Mouse (Mus musculus) lung, postnatal 0 days (tissue): ENCODE measurements around the gene Snap25. TPM values are rescaled to one million over a fixed set of nuclear protein-coding genes. Genes with fewer than 3 reads are reported as not detected.

Experiments used
- ATAC-seq: fragments of 200-750 bp; cut with Nextera tagmentation; 2 replicates; pipeline ENCODE4 v1.8.0; 2017; ENCODE audit warnings: moderate library complexity
- DNase-seq: peaks from one replicate; pipeline ENCODE4 v3.0.0-alpha.2; 2016; ENCODE audit warnings: low spot score
- H3K27ac ChIP-seq: fragments of 300-500 bp; sonication (generic); 2 replicates; pipeline ENCODE4 v1.5.1; 2014; ENCODE audit warnings: antibody characterized with exemption, mild to moderate bottlenecking, low read length, mixed read lengths
- H3K27me3 ChIP-seq: fragments of 300-500 bp; sonication (generic); replicated peaks from 2 replicates; pipeline ENCODE4 v1.6.1; 2014; ENCODE audit warnings: low read length, mixed read lengths; ENCODE audit not compliant: insufficient read depth
- H3K36me3 ChIP-seq: fragments of 300-500 bp; sonication (generic); 2 replicates; pipeline ENCODE4 v1.6.1; 2014; ENCODE audit warnings: low read length, mixed read lengths; ENCODE audit not compliant: insufficient read depth
- H3K4me1 ChIP-seq: fragments of 300-500 bp; sonication (generic); 2 replicates; pipeline ENCODE4 v1.6.1; 2014; ENCODE audit warnings: antibody characterized with exemption, low read depth, low read length, mixed read lengths; ENCODE audit not compliant: insufficient read depth
- H3K4me2 ChIP-seq: fragments of 300-500 bp; sonication (generic); replicated peaks from 2 replicates; pipeline ENCODE4 v1.6.1; 2014; ENCODE audit warnings: low read depth, mild to moderate bottlenecking, low read length, moderate library complexity, mixed read lengths
- H3K4me3 ChIP-seq: fragments of 300-500 bp; sonication (generic); 2 replicates; pipeline ENCODE4 v1.5.1; 2014; ENCODE audit warnings: low read depth, low read length
- H3K9ac ChIP-seq: fragments of 300-500 bp; sonication (generic); replicated peaks from 2 replicates; pipeline ENCODE4 v1.6.1; 2014; ENCODE audit warnings: low read depth, mild to moderate bottlenecking
- H3K9me3 ChIP-seq: fragments of 300-500 bp; sonication (generic); 2 replicates; pipeline ENCODE4 v1.6.1; 2016; ENCODE audit warnings: low read length, mixed read lengths
- CTCF ChIP-seq: IDR thresholded peaks from 2 replicates; pipeline ENCODE4 v1.5.1; 2016; ENCODE audit warnings: antibody characterized with exemption, mild to moderate bottlenecking
- EP300 ChIP-seq: IDR thresholded peaks from 2 replicates; pipeline ENCODE4 v1.6.1; 2016; ENCODE audit warnings: antibody characterized with exemption, mild to moderate bottlenecking, control low read depth
- WGBS: fragments of 180-500 bp; shearing (Covaris S2); extraction: QIAGEN DNeasy Blood & Tissue Kit; methylation state at CpG from one replicate; pipeline ENCODE4 v1.1.7; 2014; 5-methylcytosine and 5-hydroxymethylcytosine counted together
- polyA plus RNA-seq: library from polyadenylated mRNA; unstranded; fragments of >200 nt; fragmentation: Nextera tagmentation; extraction: Ambion mirVana; gene quantifications from 2 replicates; pipeline ENCODE4 v1.2.1, GENCODE M21; 2015

Snap25 gene
- polyA plus RNA-seq, 1 experiment from 2014 or later: 0.24 TPM

- DNase-seq: peak; percentile 26
Measured at GRCm38 (mm10) chr2:136778156-136778555, 64.9 kb downstream of the Snap25 start.

GRCm38 (mm10) chr2:136778674-136779073 is 65.4 kb downstream of the Snap25 start:
- ATAC-seq: no peak
- no peak overlapping the region for H3K4me3 ChIP-seq

More at GRCm38 (mm10) chr2:136778156-136778555, 64.9 kb downstream of the Snap25 start:
- Histone ChIP-seq H3K4me2 (no peak overlapping the region), H3K9me3 (no peaks in the 10 kb centered on the region), H3K4me1 (no peaks in the 10 kb centered on the region), H3K27ac (no peak overlapping the region), H3K27me3 (no peaks in the 10 kb centered on the region), H3K36me3 (no peaks in the 10 kb centered on the region), H3K9ac (no peak overlapping the region), H3K4me3 (no peak overlapping the region)
- ATAC-seq: no peak
- WGBS: 57% methylated on average over 2 of the region's 2 CpGs
- TF ChIP-seq EP300 (no peak), CTCF (no peak)

GRCm38 (mm10) chr2:136780268-136780667 is 67.0 kb downstream of the Snap25 start:
- TF ChIP-seq CTCF (no peak), EP300 (no peak)
- no peak overlapping the region for H3K27ac ChIP-seq
- no peaks in the 10 kb centered on the region for H3K27me3 ChIP-seq
- H3K4me3 ChIP-seq: no peak overlapping the region
- no peaks in the 10 kb centered on the region for H3K9me3 ChIP-seq
- no peaks in the 10 kb centered on the region for H3K36me3 ChIP-seq
- no peaks in the 10 kb centered on the region for H3K4me1 ChIP-seq
- no peak for ATAC-seq
- no peak overlapping the region for H3K4me2 ChIP-seq
- H3K9ac ChIP-seq: no peak overlapping the region
- DNase-seq: no peak

More at GRCm38 (mm10) chr2:136778674-136779073, 65.4 kb downstream of the Snap25 start:
- Histone ChIP-seq H3K9ac (no peak overlapping the region), H3K27ac (no peak overlapping the region), H3K4me1 (no peaks in the 10 kb centered on the region), H3K27me3 (no peaks in the 10 kb centered on the region), H3K9me3 (no peaks in the 10 kb centered on the region), H3K4me2 (no peak overlapping the region), H3K36me3 (no peaks in the 10 kb centered on the region)
- 79% methylated on average over 3 of the region's 3 CpGs for WGBS
- DNase-seq: no peak
- no peak for TF ChIP-seq EP300
- TF ChIP-seq CTCF: no peak

GRCm38 (mm10) chr2:136784310-136784709 is 71.1 kb downstream of the Snap25 start:
- no peak overlapping the region for H3K9ac ChIP-seq
- no peaks in the 10 kb centered on the region for H3K36me3 ChIP-seq
- H3K4me3 ChIP-seq: no peak overlapping the region
- no peak overlapping the region for H3K27ac ChIP-seq
- H3K4me1 ChIP-seq: no peaks in the 10 kb centered on the region
- no peak overlapping the region for H3K4me2 ChIP-seq
- no peak for DNase-seq
- WGBS: 68% methylated on average over 4 of the region's 4 CpGs
- TF ChIP-seq EP300 (no peak), CTCF (no peak)
- no peaks in the 10 kb centered on the region for H3K9me3 ChIP-seq
- no peaks in the 10 kb centered on the region for H3K27me3 ChIP-seq
- no peak for ATAC-seq

GRCm38 (mm10) chr2:136788379-136788778 is 75.1 kb downstream of the Snap25 start:
- no peaks in the 10 kb centered on the region for H3K27me3 ChIP-seq
- H3K4me1 ChIP-seq: no peaks in the 10 kb centered on the region
- H3K36me3 ChIP-seq: no peaks in the 10 kb centered on the region
- H3K9me3 ChIP-seq: no peaks in the 10 kb centered on the region
- H3K27ac ChIP-seq: no peak overlapping the region
- H3K4me2 ChIP-seq: no peak overlapping the region
- H3K4me3 ChIP-seq: no peak overlapping the region
- no peak for ATAC-seq
- DNase-seq: no peak
- 42% methylated on average over 4 of the region's 4 CpGs for WGBS
- no peak overlapping the region for H3K9ac ChIP-seq
- TF ChIP-seq EP300: no peak
- TF ChIP-seq CTCF: no peak

GRCm38 (mm10) chr2:136796518-136796917 is 83.3 kb downstream of the Snap25 start:
- 76% methylated on average over 1 of the region's 1 CpGs for WGBS
- Histone ChIP-seq H3K4me3 (no peak overlapping the region), H3K4me1 (no peaks in the 10 kb centered on the region), H3K9me3 (no peaks in the 10 kb centered on the region), H3K4me2 (no peak overlapping the region), H3K27ac (no peak overlapping the region), H3K27me3 (no peaks in the 10 kb centered on the region), H3K36me3 (no peaks in the 10 kb centered on the region), H3K9ac (no peak overlapping the region)
- no peak for DNase-seq
- no peak for TF ChIP-seq CTCF
- TF ChIP-seq EP300: no peak
- ATAC-seq: no peak

- no peak overlapping the region for H3K4me3 ChIP-seq
- H3K27me3 ChIP-seq: no peaks in the 10 kb centered on the region
- no peak for ATAC-seq
- no peaks in the 10 kb centered on the region for H3K9me3 ChIP-seq
- H3K9ac ChIP-seq: no peak overlapping the region
- no peak overlapping the region for H3K4me2 ChIP-seq
- no peak for DNase-seq
- H3K4me1 ChIP-seq: no peaks in the 10 kb centered on the region
- no peak overlapping the region for H3K27ac ChIP-seq
- TF ChIP-seq EP300 (no peak), CTCF (no peak)
- 60% methylated on average over 2 of the region's 2 CpGs for WGBS
- no peaks in the 10 kb centered on the region for H3K36me3 ChIP-seq
Measured at GRCm38 (mm10) chr2:136798887-136799430, 85.7 kb downstream of the Snap25 start.
